Mouse (Mus musculus): ENCODE measurements around the gene Nt5c.
A peak's percentile ranks its signal among the peaks of the same experiment; 100 is the strongest.
"Not testable (repeated sequence)": the region's sequence is repeated elsewhere in the genome, so short reads cannot be mapped to it uniquely, and the experiment has no call there.

Nt5c gene

GRCm38 (mm10) chr11:115511121-115511520, 19.5 kb upstream of the Nt5c start:
- DNase-seq (ENCODE audit: low read depth, low spot score), result no peak

- DNase-seq (ENCODE audit: low read depth, low spot score), result no peak
Measured at GRCm38 (mm10) chr11:115510507-115510888, 18.8 kb upstream of the Nt5c start.

GRCm38 (mm10) chr11:115509773-115510506, 18.3 kb upstream of the Nt5c start:
- DNase-seq (ENCODE audit: low read depth, low spot score), result peak; percentile 29

GRCm38 (mm10) chr11:115508061-115508460, 16.4 kb upstream of the Nt5c start:
- no peak for DNase-seq (ENCODE audit: low read depth, low spot score)

- DNase-seq (ENCODE audit: low read depth, low spot score), result no peak
Measured at GRCm38 (mm10) chr11:115506586-115506985, 14.9 kb upstream of the Nt5c start.

- DNase-seq (ENCODE audit: low read depth, low spot score), result no peak
Measured at GRCm38 (mm10) chr11:115502636-115503035, 11.0 kb upstream of the Nt5c start.

- not testable (repeated sequence) for DNase-seq (ENCODE audit: low read depth, low spot score)
Measured at GRCm38 (mm10) chr11:115496559-115496958, 4.9 kb upstream of the Nt5c start.

- DNase-seq (ENCODE audit: low read depth, low spot score), result no peak
Measured at GRCm38 (mm10) chr11:115492387-115492786, 725 bp upstream of the Nt5c start.

GRCm38 (mm10) chr11:115490441-115491355, 964 bp downstream of the Nt5c start:
- DNase-seq (ENCODE audit: low read depth, low spot score), result no peak

- no peak for DNase-seq (ENCODE audit: low read depth, low spot score)
Measured at GRCm38 (mm10) chr11:115488551-115489104, 3.0 kb downstream of the Nt5c start.

- peak; percentile 62 for DNase-seq (ENCODE audit: low read depth, low spot score)
Measured at GRCm38 (mm10) chr11:115485155-115485554, 6.5 kb downstream of the Nt5c start.

- peak; percentile 80 for DNase-seq (ENCODE audit: low read depth, low spot score)
Measured at GRCm38 (mm10) chr11:115483726-115484125, 7.9 kb downstream of the Nt5c start.

GRCm38 (mm10) chr11:115483278-115483677, 8.4 kb downstream of the Nt5c start:
- DNase-seq (ENCODE audit: low read depth, low spot score), result no peak

GRCm38 (mm10) chr11:115481553-115482259, 10.0 kb downstream of the Nt5c start:
- no peak for DNase-seq (ENCODE audit: low read depth, low spot score)

- no peak for DNase-seq (ENCODE audit: low read depth, low spot score)
Measured at GRCm38 (mm10) chr11:115478296-115478938, 13.2 kb downstream of the Nt5c start.

- DNase-seq (ENCODE audit: low read depth, low spot score), result not testable (repeated sequence)
Measured at GRCm38 (mm10) chr11:115477388-115477787, 14.3 kb downstream of the Nt5c start.

GRCm38 (mm10) chr11:115476630-115477029, 15.0 kb downstream of the Nt5c start:
- not testable (repeated sequence) for DNase-seq (ENCODE audit: low read depth, low spot score)

GRCm38 (mm10) chr11:115475758-115476237, 15.9 kb downstream of the Nt5c start:
- DNase-seq (ENCODE audit: low read depth, low spot score), result no peak

GRCm38 (mm10) chr11:115475025-115475757, 16.5 kb downstream of the Nt5c start, which contains the start of gene Armc7:
TSS of gene Armc7 (plus strand) at chr11:115475667.
- peak; percentile 96 for DNase-seq (ENCODE audit: low read depth, low spot score)

- DNase-seq (ENCODE audit: low read depth, low spot score), result peak; percentile 95
Measured at GRCm38 (mm10) chr11:115473626-115474275, 17.9 kb downstream of the Nt5c start.
